Mouse (Mus musculus) olfactory bulb, adult 2 months (tissue): ENCODE data around the gene 1700023F06Rik.

Source experiments
- CTCF ChIP-seq: fragments of 200-500 bp; IDR thresholded peaks from 2 replicates; pipeline ENCODE4 v1.5.1; 2012; ENCODE audit warnings: low read depth, mild to moderate bottlenecking, low read length, moderate library complexity; ENCODE audit not compliant: insufficient read depth
- POLR2A ChIP-seq: fragments of 200-500 bp; IDR thresholded peaks from 2 replicates; pipeline ENCODE4 v1.6.1; 2012; ENCODE audit warnings: mild to moderate bottlenecking, low read depth, low read length, moderate library complexity; ENCODE audit not compliant: insufficient read depth

DNA sequence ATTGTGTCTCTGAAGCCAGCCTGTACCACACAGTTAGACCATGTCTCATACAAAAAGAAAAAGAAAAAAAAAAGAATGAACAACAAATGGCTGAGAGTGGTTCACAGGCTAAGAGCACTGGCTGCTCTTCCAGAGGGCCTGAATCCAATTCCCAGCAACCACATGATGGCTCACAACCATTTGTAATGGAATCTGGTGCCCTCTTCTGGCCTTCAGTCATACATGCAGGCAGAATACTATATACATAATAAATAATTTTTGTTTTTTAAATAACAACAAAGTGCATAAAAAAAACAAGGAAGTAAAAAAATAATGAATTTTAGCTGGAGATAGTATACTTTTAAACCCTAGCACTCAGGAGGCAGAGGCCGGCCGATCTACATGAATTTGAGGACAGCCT is 21.2 kb upstream of the 1700023F06Rik start:
- TF ChIP-seq CTCF = no peak
- TF ChIP-seq POLR2A = no peak
